Comparison of ENCODE assay signal across 31 mouse cellular contexts in the genomic region with DNA sequence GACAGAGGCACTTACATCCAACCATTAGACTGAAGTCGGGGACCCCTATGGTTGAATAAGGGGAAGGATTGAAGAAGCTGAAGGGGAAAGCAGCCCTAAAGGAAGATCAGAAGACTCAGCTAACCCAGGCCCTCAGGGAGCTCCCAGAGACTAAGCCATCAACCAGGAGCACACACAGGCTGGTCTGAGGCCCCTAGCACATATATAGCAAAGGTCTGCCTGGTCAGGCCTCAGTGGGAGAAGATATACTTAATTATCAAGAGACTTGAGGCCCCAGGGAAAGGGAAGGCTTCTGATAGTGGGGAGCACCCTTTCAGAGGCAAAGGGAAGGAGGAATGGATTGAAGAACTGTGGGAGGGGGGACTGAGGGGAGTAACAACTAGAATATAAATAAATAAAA. TPM values are rescaled to one million over a fixed set of nuclear protein-coding genes. Genes with fewer than 3 reads are reported as not detected.
DNase-seq lines count a peak whose midpoint lies in the region; ATAC-seq and TF ChIP-seq lines count a peak whose summit lies in the region.
"Had no signal": no experiment of that assay in that cellular context is flagged by ENCODE, and none has a peak within 500 bp of the region (broad histone marks: within the 10 kb centered on the region; RNA-seq: fewer than 3 reads in every experiment).

No protein-coding gene starts in this region.

- peak; percentile 14 for DNase-seq in liver
- no peak for DNase-seq in liver, postnatal 0 days
- DNase-seq in liver, embryonic 14.5 days (ENCODE audit: low read depth in 3 of 3, low spot score in 3 of 3): no peak
- DNase-seq in kidney, adult 11 months: no peak
- no peak for DNase-seq in hindbrain, postnatal 0 days (ENCODE audit: low spot score)
- no peak for DNase-seq in hindbrain, embryonic 14.5 days (ENCODE audit: low spot score)
- DNase-seq: adrenal gland, adult 8-10 months; adrenal gland, postnatal 14 days; adrenal gland, postnatal 36 days; B cell, adult 2 months; cerebellum, adult 11 months; cerebellum, adult 18-20 months; cerebellum, adult 8-10 months; cerebellum, adult 9-11 months; cerebellum, postnatal 14 days; cerebellum, postnatal 36 days; embryo, embryonic 11 days had no signal

- no peaks in the 10 kb centered on the region for H3K9me3 ChIP-seq in liver, postnatal 0 days (ENCODE audit: low read length)
- H3K9me3 ChIP-seq in liver, embryonic 12.5 days (replicated peaks): no peaks in the 10 kb centered on the region
- H3K9me3 ChIP-seq in liver, embryonic 14.5 days (ENCODE audit: control insufficient read depth, low read length): no peaks in the 10 kb centered on the region
- H3K9me3 ChIP-seq in hindbrain, postnatal 0 days (ENCODE audit: low read length): no peaks in the 10 kb centered on the region
- H3K9me3 ChIP-seq in hindbrain, embryonic 14.5 days (ENCODE audit: control insufficient read depth, low read length): no peaks in the 10 kb centered on the region
- H3K9me3 ChIP-seq: embryonic facial prominence, embryonic 13.5 days; embryonic facial prominence, embryonic 15.5 days; forebrain, embryonic 10.5 days; forebrain, embryonic 12.5 days; G1E had no signal

- H3K9ac ChIP-seq in liver, postnatal 0 days (replicated peaks): no peak overlapping the region
- H3K9ac ChIP-seq in liver, embryonic 12.5 days: no peak overlapping the region
- no peak overlapping the region for H3K9ac ChIP-seq in liver, embryonic 14.5 days (replicated peaks)
- H3K9ac ChIP-seq in hindbrain, postnatal 0 days (replicated peaks; ENCODE audit: low read length): no peak overlapping the region
- no peak overlapping the region for H3K9ac ChIP-seq in hindbrain, embryonic 14.5 days
- H3K9ac ChIP-seq: embryonic facial prominence, embryonic 13.5 days; embryonic facial prominence, embryonic 15.5 days; forebrain, embryonic 12.5 days had no signal

- TF ChIP-seq CTCF in liver, postnatal 0 days (IDR thresholded peaks at IDR 0.05; ENCODE audit: low read depth): no peak
- TF ChIP-seq CTCF in liver, embryonic 14.5 days (IDR thresholded peaks at IDR 0.05; ENCODE audit: low read depth): no peak
- no peak for TF ChIP-seq CTCF in hindbrain, postnatal 0 days (IDR thresholded peaks at IDR 0.05; ENCODE audit: low read depth)

- no peak overlapping the region for H3K27ac ChIP-seq in liver, postnatal 0 days (ENCODE audit: low read depth)
- H3K27ac ChIP-seq in liver, embryonic 12.5 days: peak overlapping the region; percentile 48; the same call in 1 of the 2 replicates
- no peak overlapping the region for H3K27ac ChIP-seq in liver, embryonic 14.5 days
- H3K27ac ChIP-seq in hindbrain, postnatal 0 days: no peak overlapping the region
- no peak overlapping the region for H3K27ac ChIP-seq in hindbrain, embryonic 14.5 days
- H3K27ac ChIP-seq: embryonic facial prominence, embryonic 13.5 days; embryonic facial prominence, embryonic 15.5 days; forebrain, embryonic 10.5 days; forebrain, embryonic 12.5 days had no signal

- 76% methylated on average over 1 of the region's 1 CpGs for WGBS in liver, postnatal 0 days (ENCODE audit: insufficient replicate concordance)
- WGBS in liver, embryonic 12.5 days (ENCODE audit: insufficient replicate concordance): 47% methylated on average over 1 of the region's 1 CpGs
- 53% methylated on average over 1 of the region's 1 CpGs for WGBS in liver, embryonic 14.5 days (ENCODE audit: insufficient replicate concordance)
- WGBS in hindbrain, postnatal 0 days: 96% methylated on average over 1 of the region's 1 CpGs
- 80% methylated on average over 1 of the region's 1 CpGs for WGBS in hindbrain, embryonic 14.5 days

- no peak for TF ChIP-seq EP300 in liver, postnatal 0 days (IDR thresholded peaks at IDR 0.05; ENCODE audit: low read depth)
- TF ChIP-seq EP300 in liver, embryonic 14.5 days (IDR thresholded peaks at IDR 0.05; ENCODE audit: low read depth): no peak

- H3K4me2 ChIP-seq in liver, postnatal 0 days (ENCODE audit: low read depth, low read length): no peak overlapping the region
- 0 out of 2 replicates have a peak overlapping the region, but pooled peaks have one; percentile 16 for H3K4me2 ChIP-seq in liver, embryonic 12.5 days
- H3K4me2 ChIP-seq in liver, embryonic 14.5 days (ENCODE audit: low read depth): no peak overlapping the region
- no peak overlapping the region for H3K4me2 ChIP-seq in hindbrain, postnatal 0 days (ENCODE audit: low read depth, low read length)
- no peak overlapping the region for H3K4me2 ChIP-seq in hindbrain, embryonic 14.5 days (replicated peaks)
- H3K4me2 ChIP-seq: embryonic facial prominence, embryonic 13.5 days; embryonic facial prominence, embryonic 15.5 days; forebrain, embryonic 12.5 days had no signal

- no peak overlapping the region for H3K4me3 ChIP-seq in liver, postnatal 0 days (ENCODE audit: low read depth, low read length)
- H3K4me3 ChIP-seq in liver, embryonic 12.5 days: no peak overlapping the region
- no peak overlapping the region for H3K4me3 ChIP-seq in liver, embryonic 14.5 days (ENCODE audit: insufficient read depth in 1 of 2, low read depth in 2 of 2, low read length in 2 of 2)
- no peak overlapping the region for H3K4me3 ChIP-seq in hindbrain, postnatal 0 days (ENCODE audit: low read length)
- H3K4me3 ChIP-seq in hindbrain, embryonic 14.5 days (replicated peaks; ENCODE audit: low read length): no peak overlapping the region
- H3K4me3 ChIP-seq: embryonic facial prominence, embryonic 13.5 days; embryonic facial prominence, embryonic 15.5 days; erythroblast, embryonic 14.5 days; forebrain, embryonic 10.5 days; forebrain, embryonic 12.5 days had no signal

- H3K36me3 ChIP-seq in liver, postnatal 0 days (replicated peaks; ENCODE audit: insufficient read depth, low read length): no peaks in the 10 kb centered on the region
- no peaks in the 10 kb centered on the region for H3K36me3 ChIP-seq in liver, embryonic 12.5 days
- no peaks in the 10 kb centered on the region for H3K36me3 ChIP-seq in liver, embryonic 14.5 days (replicated peaks; ENCODE audit: control insufficient read depth, insufficient read depth, low read depth)
- H3K36me3 ChIP-seq in hindbrain, postnatal 0 days (ENCODE audit: insufficient read depth, low read length): no peaks in the 10 kb centered on the region
- H3K36me3 ChIP-seq in hindbrain, embryonic 14.5 days (replicated peaks; ENCODE audit: control insufficient read depth, insufficient read depth): no peaks in the 10 kb centered on the region
- H3K36me3 ChIP-seq: embryonic facial prominence, embryonic 13.5 days; embryonic facial prominence, embryonic 15.5 days; forebrain, embryonic 10.5 days; forebrain, embryonic 12.5 days; G1E had no signal

- H3K4me1 ChIP-seq in liver, postnatal 0 days (ENCODE audit: insufficient read depth): no peaks in the 10 kb centered on the region
- H3K4me1 ChIP-seq in liver, embryonic 12.5 days: peaks cover 11% of the 10 kb centered on the region; the same call in 1 of the 2 replicates
- 0 out of 4 replicates have a peak, but pooled peaks cover 0 to 2% of the 10 kb centered on the region in 2 experiments for H3K4me1 ChIP-seq in liver, embryonic 14.5 days (replicated peaks; ENCODE audit: control insufficient read depth in 2 of 2, insufficient read depth in 2 of 2, low read length in 1 of 2)
- H3K4me1 ChIP-seq in hindbrain, postnatal 0 days (ENCODE audit: insufficient read depth, low read length): no peaks in the 10 kb centered on the region
- H3K4me1 ChIP-seq in hindbrain, embryonic 14.5 days (replicated peaks; ENCODE audit: control insufficient read depth, insufficient read depth, low read length): no peaks in the 10 kb centered on the region
- H3K4me1 ChIP-seq: embryonic facial prominence, embryonic 13.5 days; embryonic facial prominence, embryonic 15.5 days; forebrain, embryonic 10.5 days; forebrain, embryonic 12.5 days had no signal

- H3K27me3 ChIP-seq in liver, postnatal 0 days (ENCODE audit: insufficient read depth, low read length): no peaks in the 10 kb centered on the region
- no peaks in the 10 kb centered on the region for H3K27me3 ChIP-seq in liver, embryonic 12.5 days (replicated peaks)
- H3K27me3 ChIP-seq in liver, embryonic 14.5 days (ENCODE audit: control insufficient read depth, insufficient read depth, low read length): no peaks in the 10 kb centered on the region
- no peaks in the 10 kb centered on the region for H3K27me3 ChIP-seq in hindbrain, postnatal 0 days (ENCODE audit: insufficient read depth, low read length)
- no peaks in the 10 kb centered on the region for H3K27me3 ChIP-seq in hindbrain, embryonic 14.5 days (ENCODE audit: control insufficient read depth, insufficient read depth, low read length)
- H3K27me3 ChIP-seq: CH12.LX; embryonic facial prominence, embryonic 13.5 days; embryonic facial prominence, embryonic 15.5 days; forebrain, embryonic 12.5 days had no signal

- no peak for ATAC-seq in liver, postnatal 0 days
- peak; percentile 77 for ATAC-seq in liver, embryonic 12.5 days
- peak; percentile 53; the same call in 1 of the 2 replicates for ATAC-seq in liver, embryonic 14.5 days (ENCODE audit: insufficient read depth)
- ATAC-seq in hindbrain, postnatal 0 days: no peak
- ATAC-seq in hindbrain, embryonic 14.5 days (ENCODE audit: low FRiP score): no peak
- ATAC-seq: activated CD4-positive, CD25-positive, alpha-beta regulatory T cell, adult 4 months; CD4-positive, CD25-positive, alpha-beta regulatory T cell, adult 4 months; forebrain, embryonic 14.5 days; Patski had no signal

RNA-seq across cellular contexts. Expression of gene Gpr82, which starts 25.4 kb away (rescaled TPM):
- polyA plus RNA-seq in liver, postnatal 0 days (2015; fragmentation: Nextera tagmentation; extraction: Ambion mirVana): 0.07 TPM in 1 of 2 replicates, not detected in the other
- 0.05 and 0.07 TPM in 2 replicates for polyA plus RNA-seq in liver, embryonic 12.5 days (2016; fragmentation: Nextera tagmentation; extraction: Ambion mirVana)
- polyA plus RNA-seq in liver, embryonic 14.5 days (2012; rRNA removed): not detected in 2 replicates
- not detected in 2 replicates for polyA plus RNA-seq in liver, embryonic 14.5 days (2014; fragmentation: Nextera tagmentation; extraction: Ambion mirVana)
- total RNA-seq in hindbrain, postnatal 0 days (2014; rRNA removed): not detected in 2 replicates
- polyA plus RNA-seq in hindbrain, postnatal 0 days (2015; fragmentation: Nextera tagmentation; extraction: Ambion mirVana): 0.36 and 0.40 TPM in 2 replicates
- 0.21 and 0.79 TPM in 2 replicates for polyA plus RNA-seq in hindbrain, embryonic 14.5 days (2014; fragmentation: Nextera tagmentation; extraction: Ambion mirVana)
- total RNA-seq: adrenal gland, adult 18-20 months; adrenal gland, adult 8-10 months; adrenal gland, postnatal 14 days; common myeloid progenitor, adult 5-6 weeks had no signal
- polyA plus RNA-seq: erythroblast, embryonic 14.5 days; G1E; Patski had no signal

RNA-seq across cellular contexts. Expression of gene Gpr34, which starts 54.7 kb away (rescaled TPM):
- polyA plus RNA-seq in liver, postnatal 0 days (2015; fragmentation: Nextera tagmentation; extraction: Ambion mirVana): 0.51 and 0.53 TPM in 2 replicates
- 0.44 and 0.50 TPM in 2 replicates for polyA plus RNA-seq in liver, embryonic 12.5 days (2016; fragmentation: Nextera tagmentation; extraction: Ambion mirVana)
- polyA plus RNA-seq in liver, embryonic 14.5 days (2012; rRNA removed): 0.12 and 0.13 TPM in 2 replicates
- polyA plus RNA-seq in liver, embryonic 14.5 days (2014; fragmentation: Nextera tagmentation; extraction: Ambion mirVana): 0.09 and 0.56 TPM in 2 replicates
- 2.4 and 4.2 TPM in 2 replicates for total RNA-seq in hindbrain, postnatal 0 days (2014; rRNA removed)
- 5.4 and 7.1 TPM in 2 replicates for polyA plus RNA-seq in hindbrain, postnatal 0 days (2015; fragmentation: Nextera tagmentation; extraction: Ambion mirVana)
- 2.9 and 3.1 TPM in 2 replicates for polyA plus RNA-seq in hindbrain, embryonic 14.5 days (2014; fragmentation: Nextera tagmentation; extraction: Ambion mirVana)
- polyA plus RNA-seq: erythroblast, embryonic 14.5 days; G1E; Patski had no signal

Comparison
In these comparisons a context has a peak if more than half of its experiments do, and no peak if none do; other contexts are left out.
1. ATAC-seq: peak in liver, embryonic 12.5 days (single experiment) and liver, embryonic 14.5 days (single experiment); none in liver, postnatal 0 days (single experiment), hindbrain, postnatal 0 days (single experiment) and hindbrain, embryonic 14.5 days (single experiment).